Mouse (Mus musculus) hindbrain, embryonic 10.5 days (tissue): ENCODE results near the gene Tmem119. TPM values are rescaled to one million over a fixed set of nuclear protein-coding genes. Genes with fewer than 3 reads are reported as not detected.

ENCODE experiments used
- DNase-seq: peaks from one replicate; pipeline ENCODE4 v3.0.0-alpha.2; 2017; ENCODE audit warnings: low spot score
- H3K27ac ChIP-seq: fragments of 300-500 bp; sonication (generic); 2 replicates; pipeline ENCODE4 v1.5.1; 2016; ENCODE audit warnings: mild to moderate bottlenecking, moderate library complexity
- H3K27me3 ChIP-seq: fragments of 300-500 bp; sonication (generic); 2 replicates; pipeline ENCODE4 v1.6.1; 2016; ENCODE audit warnings: mild to moderate bottlenecking; ENCODE audit not compliant: poor library complexity, insufficient read depth, severe bottlenecking
- H3K36me3 ChIP-seq: fragments of 300-500 bp; sonication (generic); 2 replicates; pipeline ENCODE4 v1.6.1; 2016; ENCODE audit warnings: mild to moderate bottlenecking, moderate library complexity
- H3K4me1 ChIP-seq: fragments of 300-500 bp; sonication (generic); replicated peaks from 2 replicates; pipeline ENCODE4 v1.6.1; 2016; ENCODE audit warnings: mild to moderate bottlenecking
- H3K4me3 ChIP-seq: fragments of 300-500 bp; sonication (generic); 2 replicates; pipeline ENCODE4 v1.5.1; 2016; ENCODE audit warnings: mild to moderate bottlenecking, moderate library complexity
- H3K9me3 ChIP-seq: fragments of 300-500 bp; sonication (generic); 2 replicates; pipeline ENCODE4 v1.6.1; 2016; ENCODE audit warnings: mild to moderate bottlenecking, moderate library complexity
- WGBS: fragments of 180-500 bp; shearing (Covaris S2); methylation state at CpG from one replicate; pipeline ENCODE4 v1.1.7; 2016; 5-methylcytosine and 5-hydroxymethylcytosine counted together
- polyA plus RNA-seq: library from polyadenylated mRNA; unstranded; fragments of >200 nt; fragmentation: Nextera tagmentation; extraction: Ambion mirVana; gene quantifications from 2 replicates; pipeline ENCODE4 v1.2.1, GENCODE M21; 2016

Tmem119 gene
- polyA plus RNA-seq, 1 experiment from 2014 or later = 46.0 TPM

- H3K4me3 ChIP-seq = no peak within 1 kb of the TSS
- H3K27me3 ChIP-seq = no peaks in the 10 kb centered on the region
- H3K36me3 ChIP-seq = peaks cover 3% of the 10 kb centered on the region; the same call in 1 of the 2 replicates
- H3K27ac ChIP-seq = 0 out of 2 replicates have a peak within 1 kb of the TSS, but pooled peaks have one; percentile 13
- peaks cover 18% of the 10 kb centered on the region for H3K4me1 ChIP-seq
- no peak for DNase-seq
- 50% methylated on average over 8 of the region's 8 CpGs for WGBS
- no peaks in the 10 kb centered on the region for H3K9me3 ChIP-seq
These were observed 32.2 kb upstream of the Tmem119 start, which contains the start of gene Selplg for GRCm38 (mm10) chr5:113832490-113832901. Gene Selplg (minus strand): TSS chr5:113832644.

GRCm38 (mm10) chr5:113831741-113832140, 31.4 kb upstream of the Tmem119 start:
- Histone ChIP-seq H3K27ac (no peak overlapping the region), H3K9me3 (no peaks in the 10 kb centered on the region), H3K27me3 (no peaks in the 10 kb centered on the region), H3K36me3 (no peaks in the 10 kb centered on the region), H3K4me3 (no peak overlapping the region), H3K4me1 (peaks cover 18% of the 10 kb centered on the region)
- WGBS = 65% methylated on average over 3 of the region's 3 CpGs
- DNase-seq = no peak

GRCm38 (mm10) chr5:113830796-113831195, 30.5 kb upstream of the Tmem119 start:
- Histone ChIP-seq H3K4me3 (no peak overlapping the region), H3K27ac (no peak overlapping the region), H3K27me3 (no peaks in the 10 kb centered on the region), H3K4me1 (peaks cover 18% of the 10 kb centered on the region), H3K36me3 (no peaks in the 10 kb centered on the region), H3K9me3 (no peaks in the 10 kb centered on the region)
- WGBS = 92% methylated on average over 5 of the region's 5 CpGs
- no peak for DNase-seq

GRCm38 (mm10) chr5:113830292-113830643, 30.0 kb upstream of the Tmem119 start:
- Histone ChIP-seq H3K27ac (no peak overlapping the region), H3K36me3 (no peaks in the 10 kb centered on the region), H3K4me1 (peaks cover 18% of the 10 kb centered on the region), H3K9me3 (no peaks in the 10 kb centered on the region), H3K4me3 (no peak overlapping the region), H3K27me3 (no peaks in the 10 kb centered on the region)
- DNase-seq = no peak
- 72% methylated on average over 10 of the region's 10 CpGs for WGBS

GRCm38 (mm10) chr5:113829566-113830291, 29.4 kb upstream of the Tmem119 start:
- Histone ChIP-seq H3K27me3 (no peaks in the 10 kb centered on the region), H3K27ac (no peak overlapping the region), H3K4me1 (peaks cover 18% of the 10 kb centered on the region), H3K9me3 (no peaks in the 10 kb centered on the region), H3K4me3 (no peak overlapping the region), H3K36me3 (no peaks in the 10 kb centered on the region)
- DNase-seq = no peak
- 83% methylated on average over 7 of the region's 7 CpGs for WGBS

GRCm38 (mm10) chr5:113828481-113828880, 28.2 kb upstream of the Tmem119 start:
- no peaks in the 10 kb centered on the region for H3K27me3 ChIP-seq
- H3K36me3 ChIP-seq = no peaks in the 10 kb centered on the region
- DNase-seq = no peak
- H3K4me3 ChIP-seq = no peak overlapping the region
- 0 out of 2 replicates have a peak overlapping the region, but pooled peaks have one; percentile 23 for H3K27ac ChIP-seq
- 66% methylated on average over 7 of the region's 7 CpGs for WGBS
- H3K9me3 ChIP-seq = no peaks in the 10 kb centered on the region
- peaks cover 18% of the 10 kb centered on the region for H3K4me1 ChIP-seq

- Histone ChIP-seq H3K4me3 (no peak overlapping the region), H3K27me3 (no peaks in the 10 kb centered on the region), H3K9me3 (no peaks in the 10 kb centered on the region), H3K4me1 (peaks cover 18% of the 10 kb centered on the region), H3K27ac (0 out of 2 replicates have a peak overlapping the region, but pooled peaks have one; percentile 23), H3K36me3 (no peaks in the 10 kb centered on the region)
- DNase-seq = no peak
- WGBS = 49% methylated on average over 4 of the region's 4 CpGs
These were observed 27.7 kb upstream of the Tmem119 start for GRCm38 (mm10) chr5:113827991-113828411.

GRCm38 (mm10) chr5:113826619-113827018, 26.3 kb upstream of the Tmem119 start:
- WGBS = 90% methylated on average over 4 of the region's 4 CpGs
- no peaks in the 10 kb centered on the region for H3K9me3 ChIP-seq
- no peak for DNase-seq
- no peaks in the 10 kb centered on the region for H3K27me3 ChIP-seq
- no peak overlapping the region for H3K27ac ChIP-seq
- no peak overlapping the region for H3K4me3 ChIP-seq
- H3K4me1 ChIP-seq = peaks cover 12% of the 10 kb centered on the region
- H3K36me3 ChIP-seq = no peaks in the 10 kb centered on the region

- Histone ChIP-seq H3K9me3 (no peaks in the 10 kb centered on the region), H3K4me1 (peaks cover 12% of the 10 kb centered on the region), H3K27me3 (no peaks in the 10 kb centered on the region), H3K36me3 (no peaks in the 10 kb centered on the region), H3K4me3 (no peak overlapping the region), H3K27ac (no peak overlapping the region)
- no peak for DNase-seq
- WGBS = 85% methylated on average over 7 of the region's 7 CpGs
These were observed 25.2 kb upstream of the Tmem119 start for GRCm38 (mm10) chr5:113825558-113825957.

GRCm38 (mm10) chr5:113824228-113824627, 23.9 kb upstream of the Tmem119 start:
- Histone ChIP-seq H3K36me3 (no peaks in the 10 kb centered on the region), H3K9me3 (no peaks in the 10 kb centered on the region), H3K27ac (no peak overlapping the region), H3K4me3 (no peak overlapping the region), H3K4me1 (peaks cover 6% of the 10 kb centered on the region; the same call in 1 of the 2 replicates), H3K27me3 (no peaks in the 10 kb centered on the region)
- DNase-seq = no peak
- 87% methylated on average over 4 of the region's 4 CpGs for WGBS

- H3K4me3 ChIP-seq = no peak overlapping the region
- H3K9me3 ChIP-seq = no peaks in the 10 kb centered on the region
- no peaks in the 10 kb centered on the region for H3K36me3 ChIP-seq
- peaks cover 24% of the 10 kb centered on the region for H3K4me1 ChIP-seq
- H3K27ac ChIP-seq = no peak overlapping the region
- H3K27me3 ChIP-seq = peaks cover 14% of the 10 kb centered on the region
- 71% methylated on average over 14 of the region's 14 CpGs for WGBS
- no peak for DNase-seq
These were observed 18.3 kb upstream of the Tmem119 start for GRCm38 (mm10) chr5:113818572-113818971.

GRCm38 (mm10) chr5:113815638-113816152, 15.4 kb upstream of the Tmem119 start:
- Histone ChIP-seq H3K4me1 (peaks cover 24% of the 10 kb centered on the region), H3K27ac (peak overlapping the region; percentile 53; the same call in 1 of the 2 replicates), H3K9me3 (peaks cover 5% of the 10 kb centered on the region; the same call in 1 of the 2 replicates), H3K36me3 (no peaks in the 10 kb centered on the region), H3K27me3 (peaks cover 14% of the 10 kb centered on the region), H3K4me3 (0 out of 2 replicates have a peak overlapping the region, but pooled peaks have one; percentile 4)
- peak; percentile 88 for DNase-seq
- 13% methylated on average over 15 of the region's 15 CpGs for WGBS

- peaks cover 5% of the 10 kb centered on the region; the same call in 1 of the 2 replicates for H3K9me3 ChIP-seq
- no peak for DNase-seq
- H3K36me3 ChIP-seq = no peaks in the 10 kb centered on the region
- H3K27ac ChIP-seq = 0 out of 2 replicates have a peak overlapping the region, but pooled peaks have one; percentile 53
- peaks cover 14% of the 10 kb centered on the region for H3K27me3 ChIP-seq
- H3K4me1 ChIP-seq = peaks cover 24% of the 10 kb centered on the region
- WGBS = 54% methylated on average over 11 of the region's 11 CpGs
- no peak overlapping the region for H3K4me3 ChIP-seq
These were observed 14.7 kb upstream of the Tmem119 start for GRCm38 (mm10) chr5:113815041-113815389.
